Mouse (Mus musculus): ENCODE data around the gene Mt1. TPM values are rescaled to one million over a fixed set of nuclear protein-coding genes. Genes with fewer than 3 reads are reported as not detected.

Mt1 gene
- polyA plus RNA-seq, 1 experiment, result 271 TPM

GRCm38 (mm10) chr8:94184357-94184843 lies 5.5 kb downstream of the Mt1 start:
- H3K27ac ChIP-seq (ENCODE audit: insufficient read depth, low read depth, low read length), result no peak overlapping the region
- peaks cover 20% of the 10 kb centered on the region for H3K4me1 ChIP-seq (ENCODE audit: control insufficient read depth, insufficient read depth, low read length)
- H3K4me3 ChIP-seq (ENCODE audit: insufficient read depth, low read length), result no peak overlapping the region
- no peak for TF ChIP-seq CTCF (IDR thresholded peaks at IDR 0.05; ENCODE audit: low read depth, low read length)
- TF ChIP-seq POLR2A (IDR thresholded peaks at IDR 0.05; ENCODE audit: borderline replicate concordance, low read depth, low read length), result no peak

GRCm38 (mm10) chr8:94185791-94186190 lies 6.9 kb downstream of the Mt1 start:
- no peak overlapping the region for H3K4me3 ChIP-seq (ENCODE audit: insufficient read depth, low read length)
- TF ChIP-seq CTCF (IDR thresholded peaks at IDR 0.05; ENCODE audit: low read depth, low read length) (no peak), POLR2A (IDR thresholded peaks at IDR 0.05; ENCODE audit: borderline replicate concordance, low read depth, low read length) (no peak)
- no peak overlapping the region for H3K27ac ChIP-seq (ENCODE audit: insufficient read depth, low read depth, low read length)

GRCm38 (mm10) chr8:94186542-94186941 lies 7.7 kb downstream of the Mt1 start:
- H3K27ac ChIP-seq (ENCODE audit: insufficient read depth, low read depth, low read length), result no peak overlapping the region
- no peak for TF ChIP-seq CTCF (IDR thresholded peaks at IDR 0.05; ENCODE audit: low read depth, low read length)
- no peak for TF ChIP-seq POLR2A (IDR thresholded peaks at IDR 0.05; ENCODE audit: borderline replicate concordance, low read depth, low read length)
- no peak overlapping the region for H3K4me3 ChIP-seq (ENCODE audit: insufficient read depth, low read length)
- peaks cover 25% of the 10 kb centered on the region for H3K4me1 ChIP-seq (ENCODE audit: control insufficient read depth, insufficient read depth, low read length)

More at GRCm38 (mm10) chr8:94185791-94186190, 6.9 kb downstream of the Mt1 start:
- peaks cover 25% of the 10 kb centered on the region for H3K4me1 ChIP-seq (ENCODE audit: control insufficient read depth, insufficient read depth, low read length)

GRCm38 (mm10) chr8:94187290-94188002 lies 8.6 kb downstream of the Mt1 start:
- Histone ChIP-seq H3K4me1 (ENCODE audit: control insufficient read depth, insufficient read depth, low read length) (peaks cover 23% of the 10 kb centered on the region), H3K27ac (ENCODE audit: insufficient read depth, low read depth, low read length) (no peak overlapping the region), H3K4me3 (ENCODE audit: insufficient read depth, low read length) (no peak overlapping the region)
- no peak for TF ChIP-seq CTCF (IDR thresholded peaks at IDR 0.05; ENCODE audit: low read depth, low read length)
- TF ChIP-seq POLR2A (IDR thresholded peaks at IDR 0.05; ENCODE audit: borderline replicate concordance, low read depth, low read length), result no peak

- Histone ChIP-seq H3K4me3 (ENCODE audit: insufficient read depth, low read length) (no peak overlapping the region), H3K27ac (ENCODE audit: insufficient read depth, low read depth, low read length) (no peak overlapping the region), H3K4me1 (ENCODE audit: control insufficient read depth, insufficient read depth, low read length) (peaks cover 17% of the 10 kb centered on the region)
- TF ChIP-seq CTCF (IDR thresholded peaks at IDR 0.05; ENCODE audit: low read depth, low read length), result no peak
- no peak for TF ChIP-seq POLR2A (IDR thresholded peaks at IDR 0.05; ENCODE audit: borderline replicate concordance, low read depth, low read length)
Measured at GRCm38 (mm10) chr8:94189275-94190031, 10.6 kb downstream of the Mt1 start.

GRCm38 (mm10) chr8:94191101-94191691 lies 12.3 kb downstream of the Mt1 start:
- Histone ChIP-seq H3K4me3 (ENCODE audit: insufficient read depth, low read length) (peak overlapping the region; percentile 58), H3K4me1 (ENCODE audit: control insufficient read depth, insufficient read depth, low read length) (peaks cover 23% of the 10 kb centered on the region), H3K27ac (ENCODE audit: insufficient read depth, low read depth, low read length) (peak overlapping the region; percentile 93)
- TF ChIP-seq POLR2A (IDR thresholded peaks at IDR 0.05; ENCODE audit: borderline replicate concordance, low read depth, low read length) (no peak), CTCF (IDR thresholded peaks at IDR 0.05; ENCODE audit: low read depth, low read length) (no peak)

GRCm38 (mm10) chr8:94192926-94193325 lies 14.0 kb downstream of the Mt1 start:
- no peak overlapping the region for H3K4me3 ChIP-seq (ENCODE audit: insufficient read depth, low read length)
- TF ChIP-seq CTCF (IDR thresholded peaks at IDR 0.05; ENCODE audit: low read depth, low read length) (no peak), POLR2A (IDR thresholded peaks at IDR 0.05; ENCODE audit: borderline replicate concordance, low read depth, low read length) (no peak)
- no peak overlapping the region for H3K27ac ChIP-seq (ENCODE audit: insufficient read depth, low read depth, low read length)
- peaks cover 18% of the 10 kb centered on the region for H3K4me1 ChIP-seq (ENCODE audit: control insufficient read depth, insufficient read depth, low read length)

- no peak overlapping the region for H3K4me3 ChIP-seq (ENCODE audit: insufficient read depth, low read length)
- no peak for TF ChIP-seq POLR2A (IDR thresholded peaks at IDR 0.05; ENCODE audit: borderline replicate concordance, low read depth, low read length)
- TF ChIP-seq CTCF (IDR thresholded peaks at IDR 0.05; ENCODE audit: low read depth, low read length), result no peak
- peaks cover 18% of the 10 kb centered on the region for H3K4me1 ChIP-seq (ENCODE audit: control insufficient read depth, insufficient read depth, low read length)
- peak overlapping the region; percentile 4; the same call in 1 of the 2 replicates for H3K27ac ChIP-seq (ENCODE audit: insufficient read depth, low read depth, low read length)
Measured at GRCm38 (mm10) chr8:94194591-94195223, 15.8 kb downstream of the Mt1 start.

- Histone ChIP-seq H3K27ac (ENCODE audit: insufficient read depth, low read depth, low read length) (no peak overlapping the region), H3K4me3 (ENCODE audit: insufficient read depth, low read length) (no peak overlapping the region), H3K4me1 (ENCODE audit: control insufficient read depth, insufficient read depth, low read length) (peaks cover 6% of the 10 kb centered on the region)
- no peak for TF ChIP-seq POLR2A (IDR thresholded peaks at IDR 0.05; ENCODE audit: borderline replicate concordance, low read depth, low read length)
- TF ChIP-seq CTCF (IDR thresholded peaks at IDR 0.05; ENCODE audit: low read depth, low read length), result no peak
Measured at GRCm38 (mm10) chr8:94199202-94199869, 20.5 kb downstream of the Mt1 start.

Measured in bone marrow macrophage, adult 2 months (primary cell).